Mouse (Mus musculus) heart, embryonic 14.5 days (tissue): ENCODE results near the gene Zfp366. TPM values are rescaled to one million over a fixed set of nuclear protein-coding genes. Genes with fewer than 3 reads are reported as not detected.
A peak's percentile ranks its signal among the peaks of the same experiment; 100 is the strongest.

Experiments
- ATAC-seq: fragments of 200-750 bp; cut with Nextera tagmentation; 2 replicates; pipeline ENCODE4 v1.8.0; 2017; ENCODE audit warnings: low read depth, moderate TSS enrichment; ENCODE audit not compliant: insufficient number of reproducible peaks, insufficient read depth, low FRiP score
- H3K27ac ChIP-seq, 2 experiments: fragments of 200-500 bp in 1 of 2; fragments of 300-500 bp in 1 of 2; sonication (generic) in 1 of 2; replicated peaks in 1 of 2; 2 replicates each; pipeline ENCODE4 v1.5.1; 2012 to 2014; ENCODE audit warnings: low read depth in 2 of 2, low read length in 2 of 2, control low read depth in 1 of 2, mild to moderate bottlenecking in 1 of 2, mixed read lengths in 1 of 2; ENCODE audit not compliant: control insufficient read depth in 1 of 2, insufficient read depth in 1 of 2
- H3K27me3 ChIP-seq: fragments of 300-500 bp; sonication (generic); 2 replicates; pipeline ENCODE4 v1.6.1; 2014; ENCODE audit warnings: mild to moderate bottlenecking, low read length, control low read depth; ENCODE audit not compliant: control insufficient read depth, insufficient read depth
- H3K36me3 ChIP-seq: fragments of 300-500 bp; sonication (generic); 2 replicates; pipeline ENCODE4 v1.6.1; 2014; ENCODE audit warnings: mild to moderate bottlenecking, control low read depth, low read length, mixed read lengths; ENCODE audit not compliant: control insufficient read depth, insufficient read depth
- H3K4me1 ChIP-seq, 2 experiments: fragments of 200-500 bp in 1 of 2; fragments of 300-500 bp in 1 of 2; sonication (generic) in 1 of 2; 2 replicates each; pipeline ENCODE4 v1.6.1; 2012 to 2014; ENCODE audit warnings: low read length in 2 of 2, control low read depth in 1 of 2, mixed read lengths in 1 of 2; ENCODE audit not compliant: control insufficient read depth in 2 of 2, insufficient read depth in 2 of 2
- H3K4me2 ChIP-seq: fragments of 300-500 bp; sonication (generic); 2 replicates; pipeline ENCODE4 v1.6.1; 2014; ENCODE audit warnings: mild to moderate bottlenecking, low read length
- H3K4me3 ChIP-seq, 2 experiments: fragments of 200-500 bp in 1 of 2; fragments of 300-500 bp in 1 of 2; sonication (generic) in 1 of 2; 2 replicates each; pipeline ENCODE4 v1.5.1; 2012 to 2014; ENCODE audit warnings: low read length in 2 of 2, mild to moderate bottlenecking in 2 of 2, control low read depth in 1 of 2, low read depth in 1 of 2, moderate library complexity in 1 of 2; ENCODE audit not compliant: control insufficient read depth in 1 of 2, insufficient read depth in 1 of 2
- H3K9ac ChIP-seq: fragments of 300-500 bp; sonication (generic); 2 replicates; pipeline ENCODE4 v1.6.1; 2014; ENCODE audit warnings: mild to moderate bottlenecking, low read length
- H3K9me3 ChIP-seq: fragments of 300-500 bp; sonication (generic); 2 replicates; pipeline ENCODE4 v1.6.1; 2016; ENCODE audit warnings: low read length, control low read depth; ENCODE audit not compliant: control insufficient read depth
- WGBS: fragments of 180-500 bp; shearing (Covaris S2); extraction: QIAGEN DNeasy Blood & Tissue Kit; methylation state at CpG from one replicate; pipeline ENCODE4 v1.1.7; 2014; 5-methylcytosine and 5-hydroxymethylcytosine counted together
- polyA plus RNA-seq: library from polyadenylated mRNA; unstranded; fragments of >200 nt; fragmentation: Nextera tagmentation; extraction: Ambion mirVana; gene quantifications from 2 replicates; pipeline ENCODE4 v1.2.1, GENCODE M21; 2014

Zfp366 gene
- polyA plus RNA-seq, 1 experiment from 2014 or later: 0.95 TPM

DNA sequence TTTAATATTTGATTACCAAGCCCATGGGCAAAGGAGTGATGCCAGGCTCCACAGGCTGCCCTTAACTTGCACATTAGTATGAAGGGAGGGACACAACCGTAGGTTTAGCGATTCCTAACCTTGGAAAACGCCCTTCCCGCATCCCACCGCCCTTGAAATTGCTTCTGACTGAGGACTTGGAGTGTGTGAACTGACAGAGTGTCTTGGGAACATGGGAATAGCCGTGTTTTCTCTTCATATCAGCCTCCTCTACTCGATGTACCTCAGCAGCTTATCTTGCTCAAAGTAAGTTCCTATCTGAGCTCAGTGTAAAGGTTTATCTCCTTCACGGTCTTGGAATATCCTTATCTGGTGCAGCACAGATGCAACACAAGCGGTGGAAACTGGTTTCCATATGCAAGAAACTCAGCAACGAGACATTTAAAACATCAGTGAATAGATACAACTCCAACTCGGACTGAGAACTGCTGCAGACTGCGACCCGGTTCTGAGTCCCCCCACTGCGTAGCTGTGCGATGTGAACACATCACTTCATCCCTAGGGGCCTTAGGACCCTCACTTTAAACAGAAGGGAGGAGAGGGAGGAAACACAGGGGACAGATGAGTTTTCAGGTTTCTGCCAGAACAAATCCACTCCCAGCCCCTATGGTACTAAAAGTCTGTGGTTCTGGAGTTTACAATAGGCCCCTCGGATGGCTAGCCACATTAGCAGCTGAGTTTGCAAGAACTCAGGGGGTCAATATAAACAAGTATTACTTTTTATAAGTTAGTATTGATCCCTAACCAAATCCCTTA, 43.0 kb downstream of the Zfp366 start:
- no peak overlapping the region for H3K4me2 ChIP-seq
- ATAC-seq: no peak
- H3K9ac ChIP-seq: no peak overlapping the region
- H3K36me3 ChIP-seq: no peaks in the 10 kb centered on the region
- 42% methylated on average over 16 of the region's 16 CpGs for WGBS
- peak overlapping the region in 1 of 2 experiments; percentile 53; a peak in 3 of 4 replicates for H3K27ac ChIP-seq
- H3K9me3 ChIP-seq: no peaks in the 10 kb centered on the region
- no peak overlapping the region for H3K4me3 ChIP-seq
- H3K4me1 ChIP-seq: peaks cover 17 to 35% of the 10 kb centered on the region in 2 experiments
- H3K27me3 ChIP-seq: no peaks in the 10 kb centered on the region

DNA sequence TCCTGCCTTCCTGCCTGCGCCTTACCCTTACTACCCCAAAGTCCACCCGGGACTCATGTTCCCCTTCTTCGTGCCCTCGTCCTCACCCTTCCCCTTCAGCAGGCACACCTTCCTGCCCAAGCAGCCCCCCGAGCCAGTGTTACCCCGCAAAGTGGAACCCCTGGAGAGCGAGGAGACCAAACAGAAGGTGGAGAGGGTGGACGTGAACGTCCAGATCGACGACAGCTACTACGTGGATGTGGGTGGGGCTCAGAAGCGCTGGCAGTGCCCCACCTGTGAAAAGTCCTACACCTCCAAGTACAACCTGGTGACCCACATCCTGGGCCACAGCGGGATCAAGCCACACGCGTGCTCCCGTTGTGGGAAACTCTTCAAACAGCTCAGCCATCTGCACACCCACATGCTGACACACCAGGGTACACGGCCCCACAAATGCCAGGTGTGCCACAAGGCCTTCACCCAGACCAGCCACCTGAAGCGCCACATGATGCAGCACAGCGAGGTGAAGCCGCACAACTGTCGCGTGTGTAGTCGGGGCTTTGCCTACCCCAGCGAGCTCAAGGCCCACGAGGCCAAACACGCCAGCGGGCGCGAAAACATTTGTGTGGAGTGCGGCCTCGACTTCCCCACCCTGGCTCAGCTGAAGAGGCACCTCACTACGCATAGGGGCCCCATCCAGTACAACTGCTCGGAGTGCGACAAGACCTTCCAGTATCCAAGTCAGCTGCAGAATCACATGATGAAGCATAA, 44.4 kb downstream of the Zfp366 start:
- Histone ChIP-seq H3K4me3 (no peak overlapping the region), H3K9me3 (no peaks in the 10 kb centered on the region)

DNA sequence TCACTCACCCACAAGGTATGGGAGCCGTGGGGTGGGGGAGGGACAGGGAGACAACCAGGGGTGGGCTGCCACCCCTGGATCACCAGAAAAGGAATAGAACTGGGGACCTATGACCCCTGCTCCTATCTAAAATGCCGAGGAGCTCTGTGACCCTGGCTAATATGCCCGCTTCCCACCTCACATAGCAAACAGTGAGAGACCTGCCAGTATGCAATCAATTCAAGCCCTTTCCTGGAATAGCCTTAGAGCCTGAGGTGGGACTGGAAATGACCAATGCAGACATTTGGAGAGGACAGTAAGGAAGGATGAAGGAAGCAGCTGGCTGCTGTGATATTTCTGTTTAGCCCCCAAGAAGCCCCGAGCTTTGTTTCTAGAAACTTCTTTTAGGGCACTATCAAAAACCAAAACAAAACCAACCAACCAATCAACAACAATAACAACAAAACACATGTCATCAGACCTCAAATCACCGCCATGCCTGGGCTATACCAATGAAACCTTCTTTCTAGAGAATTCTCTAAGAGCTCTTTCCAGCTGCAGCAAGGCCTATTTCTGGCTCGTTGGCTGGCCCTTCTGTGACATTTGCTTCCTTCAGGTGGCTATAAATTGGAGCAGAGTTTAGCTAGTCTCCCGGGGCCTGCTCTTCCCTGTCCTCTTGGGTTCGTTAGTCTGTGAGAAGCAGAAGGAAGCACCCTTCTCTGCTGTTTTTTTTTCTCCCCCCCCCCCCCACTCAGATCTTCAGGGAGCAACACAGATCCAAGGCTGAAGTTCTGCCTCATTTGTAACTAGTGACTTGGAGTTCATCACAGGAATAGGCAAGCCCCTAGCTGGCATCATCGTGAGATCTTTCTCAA, 45.2 kb downstream of the Zfp366 start:
- no peak overlapping the region for H3K4me3 ChIP-seq
- 66% methylated on average over 9 of the region's 9 CpGs for WGBS
- no peaks in the 10 kb centered on the region for H3K9me3 ChIP-seq
- H3K27me3 ChIP-seq: no peaks in the 10 kb centered on the region
- no peak for ATAC-seq
- H3K27ac ChIP-seq: peak overlapping the region; percentile 21 to 34; a peak in 3 of 4 replicates
- H3K9ac ChIP-seq: no peak overlapping the region
- no peak overlapping the region for H3K4me2 ChIP-seq
- no peaks in the 10 kb centered on the region for H3K36me3 ChIP-seq
- H3K4me1 ChIP-seq: peaks cover 17 to 33% of the 10 kb centered on the region in 2 experiments

More for the DNA sequence above, 44.4 kb downstream of the Zfp366 start:
- Histone ChIP-seq H3K4me1 (peaks cover 17 to 35% of the 10 kb centered on the region in 2 experiments), H3K27me3 (no peaks in the 10 kb centered on the region), H3K36me3 (no peaks in the 10 kb centered on the region), H3K27ac (no peak overlapping the region), H3K9ac (no peak overlapping the region), H3K4me2 (no peak overlapping the region)
- 90% methylated on average over 35 of the region's 35 CpGs for WGBS
- ATAC-seq: 0 out of 2 replicates have a peak, but pooled peaks have one; percentile 6

DNA sequence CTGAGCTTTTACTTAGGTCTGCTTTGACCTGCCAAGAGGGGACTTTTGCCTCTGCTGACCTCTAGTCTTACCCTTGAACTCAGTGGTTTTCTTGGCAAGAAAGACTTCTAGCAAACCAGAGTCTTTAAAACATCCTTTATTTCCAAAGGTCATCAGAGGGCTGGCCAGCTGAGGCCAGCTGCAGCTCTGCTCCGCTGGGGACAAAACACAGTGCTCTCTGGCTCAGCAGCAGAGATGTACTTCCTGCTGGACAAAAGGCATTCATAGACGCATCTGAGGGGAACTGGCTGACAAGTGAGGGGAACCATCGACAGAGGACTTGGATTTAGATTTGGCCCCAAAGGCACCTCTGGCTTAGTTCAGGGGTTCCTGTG, 45.9 kb downstream of the Zfp366 start:
- no peak overlapping the region for H3K9ac ChIP-seq

DNA sequence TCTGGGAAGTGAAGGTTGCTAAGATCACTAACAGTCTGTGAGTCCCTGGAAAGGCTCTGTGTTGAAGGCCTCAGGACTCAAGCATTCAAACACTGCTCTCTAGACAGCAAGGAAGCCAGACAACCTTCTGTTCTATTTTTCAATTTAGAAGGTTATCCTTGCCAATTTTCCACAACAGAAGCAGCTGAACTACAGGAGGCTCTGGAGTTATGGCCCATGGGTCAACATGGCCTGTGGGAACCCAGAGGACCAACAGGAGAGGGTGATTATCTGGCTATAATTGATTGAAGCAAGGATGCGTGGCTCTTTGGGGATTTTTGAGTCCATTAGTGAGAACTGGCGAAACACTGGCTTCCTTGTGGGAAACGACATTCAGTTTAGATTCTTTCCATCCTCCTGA, 48.7 kb downstream of the Zfp366 start:
- Histone ChIP-seq H3K27ac (no peak overlapping the region), H3K9me3 (no peaks in the 10 kb centered on the region), H3K27me3 (no peaks in the 10 kb centered on the region), H3K4me3 (no peak overlapping the region), H3K9ac (no peak overlapping the region), H3K4me1 (peaks cover 22 to 28% of the 10 kb centered on the region in 2 experiments), H3K36me3 (no peaks in the 10 kb centered on the region), H3K4me2 (no peak overlapping the region)
- 79% methylated on average over 3 of the region's 3 CpGs for WGBS
- ATAC-seq: no peak

More for the DNA sequence above, 45.9 kb downstream of the Zfp366 start:
- Histone ChIP-seq H3K4me3 (no peak overlapping the region), H3K9me3 (no peaks in the 10 kb centered on the region), H3K27ac (peak overlapping the region; percentile 21 to 34; a peak in 2 of 4 replicates), H3K27me3 (no peaks in the 10 kb centered on the region), H3K4me1 (peaks cover 14 to 27% of the 10 kb centered on the region in 2 experiments), H3K36me3 (no peaks in the 10 kb centered on the region), H3K4me2 (no peak overlapping the region)
- WGBS: 37% methylated on average over 3 of the region's 3 CpGs
- no peak for ATAC-seq

DNA sequence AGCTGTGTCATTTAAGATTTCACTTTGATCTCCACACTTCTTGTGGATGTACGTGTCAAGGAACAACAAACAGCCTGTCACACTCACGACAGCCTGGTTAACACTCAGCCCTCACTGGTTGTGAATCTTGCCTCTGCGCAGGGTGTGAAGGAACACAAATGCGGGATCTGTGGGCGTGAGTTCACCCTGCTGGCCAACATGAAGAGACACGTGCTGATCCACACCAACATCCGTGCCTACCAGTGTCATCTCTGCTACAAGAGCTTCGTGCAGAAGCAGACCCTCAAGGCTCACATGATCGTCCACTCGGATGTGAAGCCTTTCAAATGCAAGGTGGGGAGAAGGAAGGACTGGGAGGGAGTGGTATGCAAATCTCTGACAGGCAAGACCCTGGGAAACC, 49.3 kb downstream of the Zfp366 start:
- no peaks in the 10 kb centered on the region for H3K9me3 ChIP-seq
- no peak overlapping the region for H3K4me3 ChIP-seq
- no peaks in the 10 kb centered on the region for H3K36me3 ChIP-seq
- 83% methylated on average over 10 of the region's 10 CpGs for WGBS
- no peak for ATAC-seq
- H3K27me3 ChIP-seq: no peaks in the 10 kb centered on the region
- H3K9ac ChIP-seq: no peak overlapping the region
- H3K27ac ChIP-seq: no peak overlapping the region
- H3K4me2 ChIP-seq: no peak overlapping the region
- peaks cover 28 to 34% of the 10 kb centered on the region in 2 experiments for H3K4me1 ChIP-seq
